Mouse (Mus musculus) liver, embryonic 15.5 days (tissue): ENCODE data around the gene Olfr55. TPM values are rescaled to one million over a fixed set of nuclear protein-coding genes. Genes with fewer than 3 reads are reported as not detected.
"Not testable (repeated sequence)": the region's sequence is repeated elsewhere in the genome, so short reads cannot be mapped to it uniquely, and the experiment has no call there.

Source experiments
- ATAC-seq: fragments of 200-750 bp; cut with Nextera tagmentation; 2 replicates; pipeline ENCODE4 v1.8.0; 2017; ENCODE audit warnings: moderate number of reproducible peaks, mild to moderate bottlenecking, moderate library complexity; ENCODE audit not compliant: insufficient read depth
- H3K27ac ChIP-seq: fragments of 300-500 bp; sonication (generic); replicated peaks from 2 replicates; pipeline ENCODE4 v1.5.1; 2015; ENCODE audit warnings: mild to moderate bottlenecking, inconsistent platforms
- H3K27me3 ChIP-seq: fragments of 300-500 bp; sonication (generic); 2 replicates; pipeline ENCODE4 v1.6.1; 2015; ENCODE audit warnings: mild to moderate bottlenecking, inconsistent platforms
- H3K36me3 ChIP-seq: fragments of 300-500 bp; sonication (generic); replicated peaks from 2 replicates; pipeline ENCODE4 v1.6.1; 2015; ENCODE audit warnings: moderate library complexity, mild to moderate bottlenecking, inconsistent platforms
- H3K4me1 ChIP-seq: fragments of 300-500 bp; sonication (generic); replicated peaks from 2 replicates; pipeline ENCODE4 v1.6.1; 2015; ENCODE audit warnings: inconsistent platforms
- H3K4me2 ChIP-seq: fragments of 300-500 bp; sonication (generic); 2 replicates; pipeline ENCODE4 v1.6.1; 2015; ENCODE audit warnings: moderate library complexity, mild to moderate bottlenecking, inconsistent platforms
- H3K4me3 ChIP-seq: fragments of 300-500 bp; sonication (generic); replicated peaks from 2 replicates; pipeline ENCODE4 v1.5.1; 2015; ENCODE audit warnings: mild to moderate bottlenecking, inconsistent platforms
- H3K9ac ChIP-seq: fragments of 300-500 bp; sonication (generic); 2 replicates; pipeline ENCODE4 v1.6.1; 2015; ENCODE audit warnings: moderate library complexity, mild to moderate bottlenecking, inconsistent platforms
- H3K9me3 ChIP-seq: fragments of 300-500 bp; sonication (generic); replicated peaks from 2 replicates; pipeline ENCODE4 v1.6.1; 2016; ENCODE audit warnings: inconsistent platforms
- WGBS: fragments of 180-500 bp; shearing (Covaris S2); methylation state at CpG from one replicate; pipeline ENCODE4 v1.1.7; 2015; ENCODE audit warnings: mixed read lengths; ENCODE audit not compliant: insufficient replicate concordance; 5-methylcytosine and 5-hydroxymethylcytosine counted together
- polyA plus RNA-seq: library from polyadenylated mRNA; unstranded; fragments of >200 nt; fragmentation: Nextera tagmentation; extraction: Ambion mirVana; gene quantifications from 2 replicates; pipeline ENCODE4 v1.2.1, GENCODE M21; 2015

Gene Olfr55
- not detected in 2 replicates for polyA plus RNA-seq

DNA sequence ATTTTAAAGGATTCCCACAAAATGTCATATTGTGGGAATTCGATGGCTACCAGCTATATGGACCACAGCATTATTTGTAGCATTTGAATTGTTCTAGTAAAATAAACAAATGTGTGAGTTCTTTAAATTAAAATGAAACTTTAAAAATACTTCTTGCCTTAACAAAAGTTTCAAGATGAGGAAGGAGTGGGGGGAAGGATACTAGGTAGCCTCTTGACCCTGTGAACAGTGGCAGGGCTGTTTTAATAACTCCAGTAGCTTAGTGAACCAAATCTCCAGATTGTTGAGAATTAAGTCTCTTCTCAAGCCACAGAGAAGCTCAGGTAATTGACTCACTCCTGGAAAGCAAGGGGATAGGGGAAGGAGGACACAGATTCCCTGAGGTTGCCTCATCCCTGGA is at the start of gene Olfr55:
Gene Olfr55 (plus strand): TSS at position 301 of the 400 bp plus-strand sequence.
- WGBS = 52% methylated on average over 1 of the region's 1 CpGs
- H3K9ac ChIP-seq, ATAC-seq, H3K27ac ChIP-seq, H3K9me3 ChIP-seq, H3K4me3 ChIP-seq, H3K4me1 ChIP-seq, H3K27me3 ChIP-seq, H3K4me2 ChIP-seq, H3K36me3 ChIP-seq: not testable (repeated sequence)

DNA sequence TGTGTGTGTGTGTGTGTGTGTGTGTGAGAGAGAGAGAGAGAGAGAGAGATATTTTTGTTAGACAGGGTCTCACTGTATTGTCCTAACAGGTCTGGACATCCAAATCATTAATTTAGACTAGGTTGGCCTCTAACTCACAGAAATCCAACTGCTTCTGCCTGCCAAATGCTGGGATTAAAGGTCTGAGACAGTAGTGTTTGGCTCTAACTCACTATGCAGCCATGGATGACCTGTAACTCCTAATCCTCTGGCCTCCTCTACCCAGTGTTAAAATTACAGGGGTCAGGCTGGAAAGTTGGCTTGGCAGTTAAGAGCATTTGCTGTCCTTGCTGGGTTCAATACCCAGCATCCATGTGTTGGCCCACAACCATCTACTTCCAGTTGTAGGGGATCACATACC is 43.7 kb upstream of the Olfr55 start:
- ATAC-seq = no peak
- Histone ChIP-seq H3K4me1 (no peaks in the 10 kb centered on the region), H3K27me3 (no peaks in the 10 kb centered on the region), H3K9me3 (no peaks in the 10 kb centered on the region), H3K4me3 (no peak overlapping the region), H3K27ac (no peak overlapping the region), H3K9ac (no peak overlapping the region), H3K4me2 (no peak overlapping the region), H3K36me3 (no peaks in the 10 kb centered on the region)

DNA sequence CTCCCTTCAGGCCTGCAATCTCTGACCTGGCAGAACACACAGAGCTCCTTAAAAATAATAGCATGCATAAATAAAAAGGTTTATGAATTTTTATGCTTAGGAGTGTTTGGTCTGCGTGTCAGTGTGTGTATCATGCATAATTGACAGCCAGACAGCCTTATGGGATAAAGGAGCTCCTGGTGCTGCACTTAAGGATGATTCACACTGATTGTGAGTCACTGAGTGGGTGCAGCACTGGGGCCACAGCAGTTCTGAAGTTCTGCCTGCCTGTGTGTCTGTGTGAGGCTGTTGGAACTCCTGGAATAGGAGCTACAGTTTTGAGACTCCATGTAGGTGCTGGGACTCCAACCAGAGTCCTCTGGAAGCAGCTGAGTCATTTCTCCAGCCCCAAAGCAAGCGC is 42.0 kb upstream of the Olfr55 start:
- H3K9me3 ChIP-seq = no peaks in the 10 kb centered on the region
- WGBS = 32% methylated on average over 2 of the region's 2 CpGs
- H3K4me1 ChIP-seq = no peaks in the 10 kb centered on the region
- H3K27ac ChIP-seq = no peak overlapping the region
- H3K4me2 ChIP-seq = no peak overlapping the region
- no peak overlapping the region for H3K4me3 ChIP-seq
- H3K27me3 ChIP-seq = no peaks in the 10 kb centered on the region
- no peaks in the 10 kb centered on the region for H3K36me3 ChIP-seq
- ATAC-seq = no peak
- H3K9ac ChIP-seq = no peak overlapping the region

DNA sequence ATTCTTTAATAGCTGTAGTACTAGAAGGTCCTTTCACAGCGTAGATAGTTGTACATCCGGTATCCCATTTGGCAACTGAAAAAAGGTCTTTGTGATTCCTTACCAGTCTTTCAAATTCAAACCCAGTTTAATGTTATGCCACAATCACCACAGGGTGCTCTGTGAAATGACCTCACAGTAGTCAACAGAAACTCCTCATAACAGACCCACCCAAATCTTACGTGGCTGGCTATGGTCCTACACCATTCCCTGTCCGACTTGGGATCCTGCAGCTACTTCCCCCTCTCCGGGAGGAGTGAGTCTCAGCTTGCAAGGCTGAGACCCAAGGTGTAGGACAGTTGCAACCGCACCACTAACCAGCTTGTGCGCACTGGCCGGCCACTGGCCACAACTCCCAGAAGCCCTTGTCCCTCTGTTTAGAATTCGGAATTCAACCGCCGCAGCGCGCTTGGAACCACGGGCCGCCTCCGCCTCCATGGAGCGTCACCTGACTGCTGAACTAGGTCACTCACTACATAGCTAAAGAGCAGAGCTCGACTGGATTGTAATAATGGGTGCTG is 28.9 kb upstream of the Olfr55 start, which contains the start of gene Morc2b:
Gene Morc2b (minus strand): TSS at position 423 of the 560 bp plus-strand sequence.
- no peaks in the 10 kb centered on the region for H3K4me1 ChIP-seq
- ATAC-seq = no peak
- H3K4me3 ChIP-seq = no peak within 1 kb of the TSS
- H3K9me3 ChIP-seq = no peaks in the 10 kb centered on the region
- H3K27me3 ChIP-seq = no peaks in the 10 kb centered on the region
- no peak within 1 kb of the TSS for H3K27ac ChIP-seq
- H3K4me2 ChIP-seq = no peak within 1 kb of the TSS
- 68% methylated on average over 18 of the region's 18 CpGs for WGBS
- no peaks in the 10 kb centered on the region for H3K36me3 ChIP-seq
- no peak within 1 kb of the TSS for H3K9ac ChIP-seq

DNA sequence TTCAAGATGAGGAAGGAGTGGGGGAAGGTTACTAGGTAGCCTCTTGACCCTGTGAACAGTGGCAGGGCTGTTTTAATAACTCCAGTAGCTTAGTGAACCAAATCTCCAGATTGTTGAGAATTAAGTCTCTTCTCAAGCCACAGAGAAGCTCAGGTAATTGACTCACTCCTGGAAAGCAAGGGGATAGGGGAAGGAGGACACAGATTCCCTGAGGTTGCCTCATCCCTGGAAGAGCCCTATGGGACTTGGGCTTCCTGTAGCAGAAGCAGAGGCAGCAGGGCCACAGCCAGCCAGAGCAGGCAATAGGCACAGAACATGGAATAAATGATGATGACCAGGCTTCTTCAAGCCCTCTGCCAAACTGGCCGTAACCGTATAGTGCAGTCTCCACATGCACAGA is 22.8 kb downstream of the Olfr55 start, which contains the start of gene Olfr239:
Gene Olfr239 (plus strand): TSS at position 301 of the 400 bp plus-strand sequence.
- no CpG with 5 or more reads among the region's 2 CpGs for WGBS
- H3K9ac ChIP-seq = not testable (repeated sequence)

DNA sequence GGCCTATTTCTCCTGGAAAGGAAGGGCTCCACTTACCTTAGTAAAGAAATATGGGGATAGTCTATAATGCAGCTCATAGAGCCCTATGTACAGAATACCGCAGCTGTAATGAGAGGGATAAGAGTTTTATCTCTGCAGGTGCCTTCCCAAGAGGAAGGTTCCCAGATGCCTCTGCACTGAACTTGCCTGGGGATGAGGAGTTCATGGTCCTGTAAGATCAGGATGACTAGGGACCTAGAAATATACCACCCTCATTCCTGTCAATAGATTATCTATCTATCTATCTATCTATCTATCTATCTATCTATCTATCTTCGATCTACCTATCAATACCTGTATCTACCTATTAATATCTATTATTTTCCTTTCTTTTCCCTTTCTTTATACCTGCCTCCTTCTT is 53.3 kb downstream of the Olfr55 start, which contains the start of gene Olfr1564:
Gene Olfr1564 (minus strand): TSS at position 101 of the 400 bp plus-strand sequence.
- Histone ChIP-seq H3K4me3 (no peak within 1 kb of the TSS), H3K9ac (no peak within 1 kb of the TSS), H3K9me3 (no peaks in the 10 kb centered on the region), H3K27me3 (no peaks in the 10 kb centered on the region), H3K27ac (no peak within 1 kb of the TSS), H3K36me3 (no peaks in the 10 kb centered on the region), H3K4me1 (no peaks in the 10 kb centered on the region), H3K4me2 (no peak within 1 kb of the TSS)
- ATAC-seq = no peak
- WGBS = 48% methylated on average over 2 of the region's 2 CpGs

More for the DNA sequence above, 22.8 kb downstream of the Olfr55 start, which contains the start of gene Olfr239:
- H3K4me1 ChIP-seq, H3K4me2 ChIP-seq, H3K36me3 ChIP-seq, H3K27me3 ChIP-seq, H3K27ac ChIP-seq, H3K9me3 ChIP-seq, H3K4me3 ChIP-seq, ATAC-seq: not testable (repeated sequence)

Other genes starting within 250 kb of the Olfr55 start
- gene Cyp4f13, start 221.0 kb upstream of the Olfr55 start, polyA plus RNA-seq = 6.7 and 8.2 TPM in 2 replicates
- gene Zfp472, start 202.6 kb upstream of the Olfr55 start, polyA plus RNA-seq = 3.9 and 4.2 TPM in 2 replicates
- 2.5 and 3.0 TPM in 2 replicates for gene Zfp952, start 175.3 kb upstream of the Olfr55 start, polyA plus RNA-seq
- 2.2 and 2.3 TPM in 2 replicates for gene Zfp763, start 135.0 kb upstream of the Olfr55 start, polyA plus RNA-seq
- not detected in 2 replicates for gene 4921501E09Rik, start 100.4 kb upstream of the Olfr55 start, polyA plus RNA-seq
- 1.1 and 1.2 TPM in 2 replicates for gene Zfp563, start 79.1 kb upstream of the Olfr55 start, polyA plus RNA-seq
- not detected in 2 replicates for gene Morc2b, start 28.8 kb upstream of the Olfr55 start, polyA plus RNA-seq
- gene Olfr239, start 22.9 kb downstream of the Olfr55 start, polyA plus RNA-seq = not detected in 2 replicates
- not detected in 2 replicates for gene Olfr1564, start 53.2 kb downstream of the Olfr55 start, polyA plus RNA-seq
- gene Zfp955a, start 86.7 kb downstream of the Olfr55 start, polyA plus RNA-seq = 4.2 and 4.3 TPM in 2 replicates
- 0.02 TPM in 1 of 2 replicates, not detected in the other for gene Olfr63, start 96.2 kb downstream of the Olfr55 start, polyA plus RNA-seq
- gene Zfp955b, start 121.1 kb downstream of the Olfr55 start, polyA plus RNA-seq = 2.2 and 2.3 TPM in 2 replicates
- gene Zfp81, start 190.4 kb downstream of the Olfr55 start, polyA plus RNA-seq = 2.6 TPM in 2 replicates
- gene Zfp101, start 226.2 kb downstream of the Olfr55 start, polyA plus RNA-seq = 5.9 and 6.4 TPM in 2 replicates